Mouse (Mus musculus) thymus, postnatal 4 days (tissue): ENCODE results near the gene Psmd11.
"Not testable (repeated sequence)": the region's sequence is repeated elsewhere in the genome, so short reads cannot be mapped to it uniquely, and the experiment has no call there.

Experiments used
- DNase-seq: peaks from one replicate; pipeline ENCODE4 v3.0.0; 2021

The Psmd11 gene

DNA sequence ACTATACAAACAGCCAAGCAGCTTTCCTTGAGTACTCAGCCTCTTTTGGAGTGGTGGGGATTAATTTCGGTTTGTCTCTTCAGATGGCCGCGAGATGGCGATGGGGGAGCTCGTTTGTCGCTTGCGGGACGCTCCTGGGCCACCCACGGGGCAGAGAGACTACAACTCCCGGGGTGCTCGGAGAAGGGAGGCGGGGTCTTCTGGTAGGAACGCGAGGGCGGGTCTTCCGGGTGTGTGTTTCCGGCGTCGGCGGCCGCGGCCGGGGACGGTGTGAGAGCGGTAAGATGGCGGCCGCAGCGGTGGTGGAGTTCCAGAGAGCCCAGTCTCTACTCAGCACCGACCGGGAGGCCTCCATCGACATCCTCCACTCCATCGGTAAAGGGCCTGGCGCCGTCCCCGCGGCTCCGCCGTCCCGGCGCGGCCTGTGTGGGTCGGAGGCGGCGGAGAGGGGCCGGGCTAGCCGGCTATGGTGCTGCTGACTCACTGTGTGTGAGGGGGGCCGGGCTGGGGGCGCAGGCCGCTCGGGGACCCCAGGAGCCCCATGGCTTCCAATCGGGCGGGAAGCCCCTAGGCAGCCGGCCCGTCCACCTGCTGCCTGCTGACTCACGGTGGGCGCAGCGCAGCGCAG, at the start of gene Psmd11:
TSS of gene Psmd11 (plus strand) at position 235 of the 628 bp plus-strand sequence.
- DNase-seq: peak; percentile 96

DNA sequence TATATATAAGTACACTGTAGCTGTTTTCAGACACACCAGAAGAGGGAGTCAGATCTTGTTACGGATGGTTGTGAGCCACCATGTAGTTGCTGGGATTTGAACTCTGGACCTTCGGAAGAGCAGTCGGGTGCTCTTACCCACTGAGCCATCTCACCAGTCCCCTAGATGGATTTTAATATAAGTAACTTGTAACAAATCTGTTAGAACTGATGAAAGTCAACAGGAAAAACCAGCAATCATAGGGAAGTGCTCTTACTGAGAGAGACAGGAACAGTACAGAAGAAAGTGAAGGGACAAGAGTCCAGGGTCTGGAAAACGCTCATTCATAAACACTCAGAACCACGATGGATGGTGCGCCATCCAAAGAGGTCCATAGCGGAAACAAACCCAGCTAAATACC, 49.2 kb upstream of the Psmd11 start:
- DNase-seq: not testable (repeated sequence)

DNA sequence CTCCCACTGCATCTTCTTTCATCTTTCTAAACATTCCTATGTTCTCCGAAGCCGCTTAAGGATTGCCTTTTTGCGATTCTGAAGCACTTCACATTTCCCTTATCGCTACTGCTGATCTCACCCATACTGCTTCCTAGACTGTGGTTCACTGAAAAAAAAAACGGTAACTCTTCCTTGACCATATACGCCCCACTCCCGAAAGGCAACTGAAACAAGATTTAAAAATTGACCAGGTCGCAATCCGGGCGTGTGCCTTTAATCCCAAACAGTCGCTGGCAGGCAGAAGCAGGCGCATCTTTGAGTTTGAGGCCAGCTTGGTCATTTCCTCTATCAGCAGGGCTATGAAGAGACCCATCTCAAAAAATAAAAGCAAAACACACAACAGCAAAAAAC, 45.8 kb upstream of the Psmd11 start:
- peak; percentile 43 for DNase-seq

DNA sequence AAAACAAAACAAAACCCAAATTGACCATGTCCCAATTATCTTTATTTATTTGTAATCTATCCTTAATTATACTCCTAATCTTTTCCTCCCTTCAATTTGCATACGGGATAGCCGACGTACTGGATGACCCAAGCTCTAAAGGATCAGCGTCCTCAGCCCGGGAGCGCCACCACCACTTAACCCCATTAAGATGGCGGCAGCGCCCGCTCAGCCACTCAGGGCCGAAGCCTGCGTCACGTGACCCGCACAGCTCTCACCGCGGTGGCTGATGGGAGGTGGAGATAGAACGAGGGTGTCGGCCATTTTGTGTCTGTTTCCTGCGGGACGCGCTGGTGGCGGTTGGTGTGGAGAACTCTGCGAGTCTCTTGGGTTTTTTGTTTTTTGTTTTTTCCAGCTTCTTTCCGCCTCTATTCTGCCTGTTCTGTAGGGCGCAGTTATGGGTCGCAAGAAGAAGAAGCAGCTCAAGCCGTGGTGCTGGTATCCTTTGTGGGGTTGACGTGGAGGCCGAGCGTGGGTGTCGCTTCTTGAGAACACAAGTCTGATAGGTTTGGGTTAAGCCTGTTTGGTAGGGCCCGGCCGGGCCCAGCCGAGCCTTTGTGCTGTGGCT, 45.3 kb upstream of the Psmd11 start, which contains the start of gene Zfp207:
TSS of gene Zfp207 (plus strand) at position 261 of the 607 bp plus-strand sequence.
- peak; percentile 99 for DNase-seq

DNA sequence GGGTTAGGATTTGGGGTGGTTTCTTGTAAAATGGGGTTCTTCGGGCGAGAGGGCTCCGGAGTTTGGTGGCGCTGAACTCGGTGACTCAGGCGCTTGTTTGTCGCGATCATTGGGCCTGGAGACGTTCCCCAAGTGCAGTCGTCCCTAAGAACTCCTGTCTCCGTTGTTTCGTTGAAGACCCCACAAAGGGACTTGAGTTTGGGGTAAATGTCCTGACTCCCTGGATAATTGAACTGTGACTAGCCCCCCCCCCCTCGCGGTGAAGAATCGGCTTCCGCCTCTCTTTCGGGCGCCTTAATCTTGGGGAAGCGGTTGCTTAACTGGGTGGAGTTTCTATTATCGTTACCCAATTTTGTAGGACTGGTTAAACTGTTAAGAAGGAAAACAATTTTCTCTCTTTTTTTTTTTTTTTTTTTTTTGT, 44.8 kb upstream of the Psmd11 start:
- DNase-seq: peak; percentile 62

DNA sequence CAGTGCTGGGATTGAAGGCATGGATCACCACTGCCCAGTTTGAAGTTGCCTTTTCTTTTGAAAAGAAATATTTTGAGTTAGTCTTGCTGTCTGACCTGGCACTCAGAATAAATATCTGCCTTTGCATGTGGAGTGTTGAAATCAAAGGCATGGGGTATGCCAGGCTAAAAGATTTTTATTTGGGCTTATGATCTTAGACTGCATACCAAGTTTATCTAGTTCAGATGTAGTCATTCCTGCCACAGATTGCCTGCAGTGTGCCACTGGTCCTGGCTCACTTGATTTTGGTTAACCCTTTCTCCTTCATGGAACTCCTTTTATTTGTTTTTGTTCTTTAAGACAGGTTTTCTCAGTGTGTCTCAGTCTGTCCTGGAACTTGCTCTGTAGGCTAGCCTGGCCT, 44.0 kb upstream of the Psmd11 start:
- DNase-seq: no peak

DNA sequence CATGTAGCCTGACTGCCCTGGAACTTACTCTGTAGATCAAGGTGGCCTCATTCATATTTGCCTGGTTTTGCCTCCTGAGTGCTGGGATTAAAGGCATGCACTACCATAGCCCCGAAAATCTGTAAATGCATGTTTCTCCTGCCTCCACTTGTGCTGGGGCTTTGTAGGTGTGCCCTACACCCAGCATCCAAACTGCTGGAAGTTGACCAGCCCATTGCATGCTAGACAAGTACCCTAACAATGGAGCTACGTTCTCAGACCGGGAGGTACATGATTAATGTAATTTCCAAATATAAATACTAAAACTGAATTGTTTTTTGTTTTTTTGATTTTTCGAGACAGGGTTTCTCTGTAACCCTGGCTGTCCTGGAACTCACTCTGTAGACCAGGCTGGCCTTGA, 43.4 kb upstream of the Psmd11 start:
- DNase-seq: no peak

DNA sequence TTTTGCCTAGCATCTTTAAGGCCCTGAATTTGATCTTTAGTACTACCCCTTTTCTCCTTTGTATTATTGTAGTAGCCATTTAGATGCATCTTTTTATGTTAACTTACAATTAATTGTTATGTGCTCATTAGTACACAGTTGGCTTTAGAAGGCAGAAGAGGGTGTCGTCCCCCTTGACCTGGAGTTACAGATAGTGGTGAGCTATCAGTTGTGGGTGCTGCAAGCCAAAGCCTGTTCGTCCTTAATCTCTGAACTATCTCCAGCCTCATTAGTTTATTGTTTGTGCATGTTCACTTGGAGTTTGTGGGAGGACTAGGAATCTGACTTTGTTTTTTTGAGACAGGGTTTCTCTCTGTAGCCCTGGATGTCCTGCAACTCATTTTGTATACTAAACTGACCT, 41.6 kb upstream of the Psmd11 start:
- DNase-seq: no peak

DNA sequence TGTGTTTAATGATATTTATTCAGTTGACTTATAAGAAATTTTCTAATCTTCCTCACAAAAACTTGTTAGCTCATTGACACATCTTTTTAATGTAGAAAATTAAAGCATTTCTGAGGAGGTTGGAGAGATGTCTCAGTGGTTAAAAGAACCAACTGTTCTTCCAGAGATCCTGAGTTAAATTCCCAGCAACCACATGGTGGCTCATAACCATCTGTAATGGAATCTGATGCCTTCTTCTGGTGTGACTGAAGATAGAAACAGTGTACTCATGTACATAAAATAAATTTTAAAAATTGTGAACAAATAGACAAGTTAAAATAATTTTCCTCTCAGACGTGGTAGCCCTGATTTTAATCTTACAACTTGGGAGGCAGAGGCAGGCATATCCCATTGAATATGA, 38.5 kb upstream of the Psmd11 start:
- DNase-seq: no peak

DNA sequence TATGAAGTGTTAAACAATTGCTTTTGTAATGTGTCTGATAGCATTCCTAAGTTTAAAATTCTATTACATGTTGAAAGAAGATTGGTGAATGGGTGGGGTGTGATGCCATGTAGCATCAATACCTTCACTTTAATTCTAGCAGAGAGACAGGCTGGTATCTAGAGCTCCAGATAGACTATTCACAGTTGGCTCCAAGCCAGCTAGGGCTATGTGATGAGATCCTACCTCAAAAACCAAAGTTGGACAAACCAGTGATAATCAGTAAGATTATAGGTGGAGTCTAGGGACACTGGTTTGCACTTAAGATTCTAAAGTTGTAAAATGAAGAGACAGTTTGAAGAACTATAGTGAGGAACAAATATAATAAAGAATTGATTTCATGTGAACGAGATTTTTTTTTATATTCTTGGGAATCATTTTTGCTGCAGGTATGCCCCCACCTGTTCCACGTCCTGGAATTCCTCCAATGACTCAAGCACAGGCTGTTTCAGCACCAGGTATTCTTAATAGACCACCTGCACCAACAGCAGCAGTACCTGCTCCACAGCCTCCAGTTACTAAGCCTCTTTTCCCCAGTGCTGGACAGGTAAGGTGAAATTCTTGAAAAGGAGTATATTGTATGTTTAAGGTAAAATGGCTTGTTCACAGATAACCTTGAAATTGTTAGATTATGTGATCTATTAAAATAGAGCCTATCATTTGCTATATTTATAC, 36.9 kb upstream of the Psmd11 start:
- DNase-seq: no peak

DNA sequence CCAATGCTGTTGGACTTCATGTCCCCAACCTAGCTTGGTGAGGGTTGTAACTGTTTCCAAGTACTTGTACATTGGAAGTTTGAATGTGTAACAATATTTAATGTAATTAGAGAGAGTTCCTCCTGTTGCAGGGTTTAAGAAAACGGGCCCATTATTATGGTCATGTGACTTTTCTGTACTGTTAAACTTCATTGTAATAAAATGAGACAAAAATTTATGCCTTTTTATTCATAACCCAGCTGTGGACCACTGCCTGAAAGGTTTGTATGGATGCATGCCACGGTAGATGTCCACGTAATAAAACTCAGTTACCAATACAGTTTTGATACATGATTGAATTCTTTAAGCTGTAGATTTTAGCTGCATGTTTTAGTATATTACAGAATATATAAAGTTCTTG, 32.5 kb upstream of the Psmd11 start:
- DNase-seq: no peak

DNA sequence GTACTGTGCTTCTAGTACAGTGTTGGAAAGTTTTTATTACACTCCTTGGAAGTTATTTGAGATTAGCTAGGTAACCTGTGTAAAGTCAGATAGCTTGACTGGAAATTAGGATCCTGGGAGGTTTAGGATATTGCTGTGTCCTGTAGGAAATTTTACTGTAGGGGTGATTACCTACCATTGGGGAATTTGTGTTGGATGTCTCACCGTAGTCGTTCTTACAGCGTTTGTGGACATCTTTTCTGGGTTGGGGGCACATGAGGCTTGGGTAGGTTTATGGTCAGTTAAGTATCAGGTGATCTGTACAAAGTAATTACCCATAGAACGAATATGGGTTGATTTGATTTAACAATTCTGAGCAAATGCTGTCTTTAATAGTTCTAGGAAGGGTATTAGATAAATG, 31.8 kb upstream of the Psmd11 start:
- no peak for DNase-seq

DNA sequence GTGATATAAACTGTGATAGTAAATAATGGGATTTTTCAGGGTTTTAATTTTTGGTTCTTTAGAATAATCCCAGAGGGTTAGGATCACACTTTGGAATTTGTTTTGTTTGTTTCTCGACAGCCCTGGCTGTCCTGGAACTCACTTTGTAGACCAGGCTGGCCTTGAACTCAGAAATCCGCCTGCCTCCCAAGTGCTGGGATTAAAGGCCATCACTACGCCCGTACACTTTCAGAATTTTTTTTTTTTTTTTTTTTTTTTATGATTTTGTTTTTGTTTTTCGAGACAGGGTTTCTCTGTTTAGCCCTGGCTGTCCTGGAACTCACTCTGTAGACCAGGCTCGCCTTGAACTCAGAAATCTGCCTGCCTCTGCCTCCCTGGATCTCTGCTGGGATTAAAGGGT, 20.5 kb upstream of the Psmd11 start:
- DNase-seq: not testable (repeated sequence)

DNA sequence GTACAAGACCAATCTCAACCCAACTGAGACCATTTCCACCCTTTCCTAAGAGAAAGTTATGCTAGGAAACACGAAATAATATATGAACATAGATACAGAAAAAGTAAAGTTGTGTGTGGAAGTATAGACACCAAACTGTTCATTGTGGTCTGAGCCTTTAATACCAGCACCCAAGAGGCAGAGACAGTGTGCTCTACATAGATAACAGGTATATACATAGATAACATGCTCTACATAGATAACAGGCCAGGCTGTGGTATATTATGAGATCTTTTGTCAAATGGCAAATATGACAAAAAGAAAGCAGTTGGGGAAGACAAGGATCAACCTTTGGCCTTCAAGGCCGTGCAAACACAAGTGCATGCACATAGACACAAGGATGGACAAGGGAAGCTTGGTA, 18.0 kb upstream of the Psmd11 start:
- no peak for DNase-seq

DNA sequence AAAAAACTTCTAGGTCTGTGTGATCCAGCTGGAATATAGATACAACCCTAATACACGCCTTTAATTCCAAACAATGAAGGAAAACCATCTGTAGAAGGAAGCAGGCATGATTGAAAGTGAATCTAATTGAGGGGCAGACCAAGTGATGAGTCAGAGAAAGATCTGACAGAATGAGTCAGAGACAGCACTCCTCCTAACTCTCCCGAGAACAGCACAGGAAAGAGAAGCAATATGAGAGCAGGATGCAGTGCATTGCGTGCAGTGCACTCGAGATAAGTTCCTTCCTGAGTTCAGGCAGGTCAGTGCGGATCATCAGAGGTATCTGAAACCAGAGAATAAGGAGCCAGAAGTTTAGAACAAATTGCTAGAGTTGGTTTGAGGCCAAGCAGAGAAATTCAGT, 11.3 kb upstream of the Psmd11 start:
- DNase-seq: no peak

DNA sequence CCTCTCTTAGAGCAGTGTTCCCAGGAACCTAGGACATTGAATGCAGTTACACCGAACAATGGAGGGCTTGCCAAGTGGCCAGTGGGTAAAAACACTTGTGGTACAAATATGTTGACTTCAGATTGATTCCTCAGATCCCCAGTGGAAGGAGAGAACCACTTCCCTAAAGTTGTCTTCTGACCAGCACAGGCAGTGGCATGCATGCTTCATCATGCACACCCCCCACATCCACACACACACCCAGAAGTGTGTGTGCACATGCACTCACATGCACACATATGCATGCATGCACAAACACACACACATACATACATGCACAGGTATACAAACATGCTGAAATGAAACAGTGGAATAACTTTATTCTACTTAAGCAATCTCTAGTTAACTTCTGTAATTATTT, 8.7 kb upstream of the Psmd11 start:
- no peak for DNase-seq

DNA sequence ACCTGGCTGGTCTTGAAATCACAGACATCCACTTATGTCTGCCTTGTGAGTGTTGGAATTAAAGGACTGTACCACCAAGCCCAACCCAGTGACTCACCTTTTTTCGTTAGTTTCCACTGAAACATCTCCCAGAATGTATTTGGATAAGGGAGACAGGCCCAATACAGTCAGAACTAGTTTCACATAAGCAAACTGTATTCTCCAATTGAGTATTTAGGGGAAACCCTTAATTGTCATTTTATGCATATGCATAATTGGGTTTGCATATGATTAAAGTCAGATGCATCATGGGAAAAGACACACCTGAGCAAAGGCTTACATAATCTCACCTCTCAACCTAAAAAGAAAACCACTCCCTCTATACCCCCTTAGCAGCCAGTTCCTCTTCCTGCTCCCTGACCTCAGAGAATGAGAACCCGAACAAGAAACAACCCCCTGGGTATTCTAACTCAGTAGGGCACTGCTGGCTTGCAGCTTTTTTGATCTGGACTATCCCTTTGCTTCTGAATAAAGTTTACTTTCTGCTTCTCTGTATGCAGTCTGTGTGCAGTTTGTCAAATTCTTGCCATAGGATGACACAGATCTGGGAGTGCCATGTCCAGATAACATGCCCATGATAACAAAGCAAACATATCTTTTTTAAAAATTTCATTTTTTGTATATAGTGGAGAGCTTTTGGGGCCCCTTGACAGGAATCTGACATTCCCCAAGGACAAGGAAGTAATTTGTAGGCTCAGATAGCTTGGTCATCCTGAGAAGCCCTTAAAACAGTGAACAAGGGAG, 8.0 kb upstream of the Psmd11 start:
- no peak for DNase-seq

DNA sequence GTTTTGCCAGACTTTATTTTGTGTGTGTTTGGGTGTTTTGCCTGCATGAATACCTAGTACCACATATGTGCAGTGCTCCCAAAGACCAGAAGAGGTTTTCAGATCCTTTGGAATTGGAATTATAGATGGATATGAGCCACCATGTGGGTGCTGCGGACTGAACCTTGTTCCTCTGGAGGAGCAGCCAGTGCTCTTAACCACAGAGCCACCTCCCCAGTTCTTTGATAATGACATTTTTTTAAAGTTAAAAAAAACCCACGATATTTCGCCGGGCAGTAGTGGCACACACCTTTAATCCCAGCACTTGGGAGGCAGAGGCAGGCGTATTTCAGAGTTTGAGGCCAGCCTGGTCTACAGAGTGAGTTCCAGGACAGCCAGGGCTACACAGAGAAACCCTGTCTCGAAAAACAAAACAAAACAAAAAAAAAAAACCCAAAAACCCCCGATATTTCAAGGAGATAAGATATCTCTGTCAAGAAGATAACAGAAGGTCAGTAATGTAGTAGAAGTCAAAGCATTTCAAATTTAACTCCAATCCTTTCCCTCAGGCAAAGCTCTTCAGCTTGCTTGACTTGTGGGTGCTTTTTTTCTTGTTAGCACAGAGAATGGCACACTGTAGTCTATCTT, 6.9 kb upstream of the Psmd11 start:
- no peak for DNase-seq

DNA sequence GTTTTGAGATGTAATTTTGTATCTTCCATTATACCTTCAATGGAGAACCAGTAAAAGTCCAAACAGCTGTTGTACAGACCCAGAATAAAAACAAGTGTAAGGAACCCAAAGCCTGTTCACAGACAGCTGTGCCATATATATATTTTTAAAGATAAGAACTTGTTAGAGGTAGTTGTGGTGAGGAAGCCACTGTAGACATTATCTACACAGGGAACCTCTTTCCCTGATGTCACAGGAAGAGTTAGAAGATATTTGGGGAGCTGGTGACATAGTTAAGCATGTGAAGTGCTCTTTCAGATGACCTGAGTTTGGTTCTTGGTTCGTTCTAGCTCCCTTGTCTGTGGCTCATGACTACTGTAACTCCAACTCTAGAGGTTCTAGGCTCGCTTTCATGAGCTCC, 3.7 kb upstream of the Psmd11 start:
- no peak for DNase-seq

DNA sequence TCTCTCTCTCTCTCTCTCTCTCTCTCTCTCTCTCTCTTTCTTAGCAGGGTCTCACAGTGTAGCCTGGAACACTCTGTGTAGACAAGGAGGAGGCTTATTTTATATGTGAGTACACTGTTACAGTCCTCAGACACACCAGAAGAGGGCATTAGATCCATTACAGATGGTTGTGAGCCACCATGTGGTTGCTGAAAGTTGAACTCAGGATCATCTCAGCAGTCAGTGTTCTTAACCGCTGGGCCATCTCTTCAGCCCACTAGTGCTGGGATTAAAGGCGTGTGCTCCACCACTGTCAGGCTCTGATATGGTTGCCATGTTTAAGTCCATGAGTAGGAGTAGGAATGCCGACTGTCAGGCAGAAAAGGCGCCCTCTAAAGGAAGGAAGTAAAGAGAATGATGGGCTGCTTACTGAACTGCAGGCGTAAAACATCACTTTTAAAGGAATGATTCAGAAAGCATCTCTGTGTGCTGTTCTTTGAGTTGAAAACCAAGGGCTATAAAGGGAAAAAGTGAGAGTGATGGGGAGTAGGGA, 3.1 kb upstream of the Psmd11 start:
- no peak for DNase-seq

DNA sequence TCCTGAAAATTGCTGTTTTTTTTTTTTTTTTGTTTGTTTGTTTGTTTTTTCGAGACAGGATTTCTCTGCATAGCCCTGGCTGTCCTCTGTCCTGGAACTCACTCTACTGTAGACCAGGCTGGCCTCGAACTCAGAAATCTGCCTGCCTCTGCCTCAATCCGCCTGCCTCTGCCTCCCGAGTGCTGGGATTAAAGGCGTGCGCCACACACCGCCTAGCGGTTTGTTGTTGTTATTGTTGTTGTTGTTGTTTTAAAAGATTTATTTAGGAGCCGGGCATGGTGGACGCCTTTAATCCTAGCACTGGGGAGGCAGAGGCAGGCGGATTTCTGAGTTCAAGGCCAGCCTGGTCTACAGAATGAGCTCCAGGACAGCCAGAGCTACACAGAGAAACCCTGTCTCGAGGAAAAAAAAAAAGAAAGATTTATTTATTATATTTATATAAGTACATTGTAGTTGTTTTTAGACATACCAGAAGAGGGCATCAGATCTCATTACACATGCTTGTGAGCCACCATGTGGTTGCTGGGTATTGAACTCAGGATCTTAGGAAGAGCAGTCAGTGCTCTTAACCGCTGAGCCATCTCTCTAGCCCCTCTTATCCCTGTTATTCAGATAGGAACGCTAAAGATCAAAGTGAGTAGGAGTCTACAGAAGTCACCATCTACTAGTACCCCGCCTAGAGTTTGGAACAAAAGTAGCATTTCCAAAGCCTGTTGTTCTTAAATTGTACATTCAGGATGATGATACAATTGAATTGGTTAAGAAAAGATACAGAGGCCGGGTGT, 2.2 kb upstream of the Psmd11 start:
- DNase-seq: not testable (repeated sequence)

DNA sequence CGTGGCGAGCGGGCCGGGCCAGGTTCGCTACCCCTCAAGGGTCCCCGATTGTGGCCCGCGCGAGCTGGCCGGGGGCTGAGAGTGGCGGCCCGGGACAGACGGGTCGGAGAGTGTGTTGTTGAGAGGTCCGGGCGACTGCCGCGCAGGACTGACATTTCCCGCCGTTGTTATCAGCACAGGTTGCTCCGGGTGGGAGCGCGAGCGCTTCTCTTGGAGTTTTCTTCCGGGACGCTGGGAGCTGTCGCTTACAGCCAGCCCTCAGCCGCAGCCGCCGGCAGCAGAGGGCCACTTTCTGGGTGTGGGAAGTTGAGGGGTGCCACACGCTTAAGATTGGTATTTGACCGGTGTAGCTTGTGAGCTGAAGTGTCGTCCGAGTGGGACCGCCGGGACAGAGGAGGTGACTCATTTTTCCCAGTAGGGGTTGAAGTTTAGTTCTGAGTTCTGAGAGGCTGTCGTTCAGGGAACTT, 627 bp downstream of the Psmd11 start:
- DNase-seq: no peak
